Mouse (Mus musculus) bone marrow macrophage, adult 2 months (primary cell): ENCODE measurements around the gene Lamtor4.
"Not testable (repeated sequence)": the region's sequence is repeated elsewhere in the genome, so short reads cannot be mapped to it uniquely, and the experiment has no call there.

Source experiments
- CTCF ChIP-seq: IDR thresholded peaks from 2 replicates; pipeline ENCODE4 v1.5.1; 2012; ENCODE audit warnings: low read depth, mild to moderate bottlenecking, low read length, moderate library complexity
- POLR2A ChIP-seq: IDR thresholded peaks from 2 replicates; pipeline ENCODE4 v1.6.1; 2012; ENCODE audit warnings: mild to moderate bottlenecking, low read depth, low read length, borderline replicate concordance

DNA sequence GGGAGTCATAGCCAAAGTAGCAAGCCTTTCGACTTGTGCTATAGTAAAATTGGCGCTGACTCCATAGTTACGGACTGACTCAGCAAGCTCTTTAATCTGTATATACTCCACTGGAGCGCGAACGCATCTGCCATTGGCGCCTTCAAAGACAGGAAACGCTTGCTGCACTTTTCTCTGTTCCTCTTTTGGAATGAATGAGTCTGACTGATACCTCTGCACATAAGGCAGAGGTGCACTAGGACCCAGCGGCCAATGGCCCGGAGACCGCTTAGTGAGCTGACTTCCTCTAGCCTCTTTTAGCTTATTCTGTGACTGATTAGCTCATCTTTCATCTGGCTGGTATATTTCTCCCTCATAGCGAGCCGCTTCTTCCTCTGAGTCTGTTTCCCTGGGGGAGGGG lies 38.6 kb upstream of the Lamtor4 start:
- not testable (repeated sequence) for TF ChIP-seq CTCF, POLR2A
